Mouse (Mus musculus): Measurements from ENCODE around the gene Tbc1d14. TPM values are rescaled to one million over a fixed set of nuclear protein-coding genes. Genes with fewer than 3 reads are reported as not detected.

Gene Tbc1d14
- total and polyA plus RNA-seq, 3 experiments: 8.0 to 15.7 (median 13.1) TPM

DNA sequence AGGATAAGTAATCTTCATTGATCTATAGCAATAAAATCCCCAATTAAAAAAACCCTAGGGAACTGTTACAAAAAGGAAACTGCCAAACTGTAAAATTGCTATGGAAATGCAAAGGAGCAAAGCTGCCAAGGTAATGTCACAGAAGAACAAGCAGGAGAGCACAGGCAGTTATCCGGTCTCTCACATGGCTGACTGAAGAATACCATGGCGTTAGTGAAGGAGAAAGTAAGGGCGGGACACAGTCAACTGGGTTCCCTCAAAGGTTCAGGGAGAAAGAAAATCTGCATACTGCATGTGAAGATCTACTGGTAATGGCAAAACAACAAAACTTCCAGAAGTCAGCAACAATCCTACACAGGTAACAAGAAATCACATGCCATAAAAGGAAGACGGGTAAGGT lies 36.8 kb downstream of the Tbc1d14 start:
- no peaks in the 10 kb centered on the region for H3K9me3 ChIP-seq (replicated peaks)
- H3K4me3 ChIP-seq (ENCODE audit: low read depth, low read length): no peak overlapping the region
- peaks cover 10% of the 10 kb centered on the region for H3K36me3 ChIP-seq (replicated peaks)
- DNase-seq (ENCODE audit: low spot score): no peak
- no peaks in the 10 kb centered on the region for H3K4me1 ChIP-seq (ENCODE audit: insufficient read depth, low read depth, low read length)
- ATAC-seq (ENCODE audit: extremely low read depth, insufficient number of reproducible peaks, low FRiP score, poor library complexity, severe bottlenecking): no peak
- H3K27me3 ChIP-seq (ENCODE audit: insufficient read depth, low read length): no peaks in the 10 kb centered on the region
- TF ChIP-seq GATA1 (IDR thresholded peaks at IDR 0.05; ENCODE audit: borderline replicate concordance, low read length) (no peak), POLR2AphosphoS5 (IDR thresholded peaks at IDR 0.05; ENCODE audit: insufficient replicate concordance, low read depth, low read length) (no peak), CTCF (IDR thresholded peaks at IDR 0.05; ENCODE audit: low read depth, low read length) (no peak), TAL1 (conservative IDR thresholded peaks at IDR 0.05; ENCODE audit: low read depth, low read length) (no peak), GATA2 (IDR thresholded peaks at IDR 0.05; ENCODE audit: borderline replicate concordance, low read depth, low read length) (no peak)

DNA sequence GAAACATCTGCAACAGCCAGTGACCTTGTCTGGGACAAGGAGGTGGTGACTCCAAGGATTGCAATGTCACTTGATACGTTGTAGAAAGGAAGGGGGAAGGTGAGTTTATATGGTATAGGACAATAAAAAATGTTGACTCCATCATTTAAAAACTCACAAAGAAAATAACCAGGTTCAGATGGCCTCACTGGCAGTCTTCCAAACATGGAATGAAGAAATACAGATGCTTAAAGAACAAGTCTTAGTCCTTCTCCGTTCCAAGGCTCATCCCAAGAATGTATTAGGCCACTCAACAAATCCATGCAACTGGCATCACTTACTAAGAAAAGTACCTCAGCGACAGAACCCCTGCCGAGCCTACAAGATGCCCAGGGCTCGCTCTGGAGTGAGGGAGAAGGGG lies 38.6 kb downstream of the Tbc1d14 start:
- no peak for TF ChIP-seq POLR2AphosphoS5 (IDR thresholded peaks at IDR 0.05; ENCODE audit: insufficient replicate concordance, low read depth, low read length)
- no peak for TF ChIP-seq TAL1 (conservative IDR thresholded peaks at IDR 0.05; ENCODE audit: low read depth, low read length)
- no peak for TF ChIP-seq GATA1 (IDR thresholded peaks at IDR 0.05; ENCODE audit: borderline replicate concordance, low read length)
- no peak for TF ChIP-seq CTCF (IDR thresholded peaks at IDR 0.05; ENCODE audit: low read depth, low read length)
- TF ChIP-seq GATA2 (IDR thresholded peaks at IDR 0.05; ENCODE audit: borderline replicate concordance, low read depth, low read length): no peak
- DNase-seq (ENCODE audit: low spot score) (no peak), ATAC-seq (ENCODE audit: extremely low read depth, insufficient number of reproducible peaks, low FRiP score, poor library complexity, severe bottlenecking) (no peak)
- H3K36me3 ChIP-seq (replicated peaks): peaks cover 10% of the 10 kb centered on the region
- H3K4me3 ChIP-seq (ENCODE audit: low read depth, low read length): no peak overlapping the region
- no peaks in the 10 kb centered on the region for H3K9me3 ChIP-seq (replicated peaks)
- H3K27me3 ChIP-seq (ENCODE audit: insufficient read depth, low read length): no peaks in the 10 kb centered on the region; the same call in 1 of the 2 replicates
- peaks cover 6% of the 10 kb centered on the region for H3K4me1 ChIP-seq (ENCODE audit: insufficient read depth, low read depth, low read length)

DNA sequence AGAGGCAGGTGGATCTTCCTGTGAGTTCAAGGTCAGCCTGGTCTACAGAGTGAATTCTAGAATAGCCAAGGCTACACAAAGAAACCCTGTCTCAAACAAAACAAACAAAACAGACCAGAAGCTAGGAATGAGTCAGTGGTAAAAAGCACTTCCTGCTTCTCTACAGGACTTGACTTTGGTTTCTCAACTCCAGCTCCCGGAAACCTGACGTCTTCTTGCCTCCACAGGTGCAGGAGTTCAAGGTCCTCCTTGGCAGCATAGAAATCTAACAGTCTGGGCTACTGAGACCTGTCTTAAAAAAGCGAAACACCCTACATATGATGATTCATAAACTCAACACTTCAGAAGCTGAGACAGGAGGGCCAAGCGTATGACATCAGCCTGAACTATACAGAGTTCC lies 39.2 kb downstream of the Tbc1d14 start:
- H3K4me1 ChIP-seq (ENCODE audit: insufficient read depth, low read depth, low read length): peaks cover 12% of the 10 kb centered on the region
- no peak overlapping the region for H3K4me3 ChIP-seq (ENCODE audit: low read depth, low read length)
- DNase-seq (ENCODE audit: low spot score): no peak
- H3K9me3 ChIP-seq (replicated peaks): no peaks in the 10 kb centered on the region
- peaks cover 10% of the 10 kb centered on the region for H3K36me3 ChIP-seq (replicated peaks)
- H3K27me3 ChIP-seq (ENCODE audit: insufficient read depth, low read length): no peaks in the 10 kb centered on the region; the same call in 1 of the 2 replicates
- no peak for TF ChIP-seq CTCF (IDR thresholded peaks at IDR 0.05; ENCODE audit: low read depth, low read length)
- ATAC-seq (ENCODE audit: extremely low read depth, insufficient number of reproducible peaks, low FRiP score, poor library complexity, severe bottlenecking): no peak

DNA sequence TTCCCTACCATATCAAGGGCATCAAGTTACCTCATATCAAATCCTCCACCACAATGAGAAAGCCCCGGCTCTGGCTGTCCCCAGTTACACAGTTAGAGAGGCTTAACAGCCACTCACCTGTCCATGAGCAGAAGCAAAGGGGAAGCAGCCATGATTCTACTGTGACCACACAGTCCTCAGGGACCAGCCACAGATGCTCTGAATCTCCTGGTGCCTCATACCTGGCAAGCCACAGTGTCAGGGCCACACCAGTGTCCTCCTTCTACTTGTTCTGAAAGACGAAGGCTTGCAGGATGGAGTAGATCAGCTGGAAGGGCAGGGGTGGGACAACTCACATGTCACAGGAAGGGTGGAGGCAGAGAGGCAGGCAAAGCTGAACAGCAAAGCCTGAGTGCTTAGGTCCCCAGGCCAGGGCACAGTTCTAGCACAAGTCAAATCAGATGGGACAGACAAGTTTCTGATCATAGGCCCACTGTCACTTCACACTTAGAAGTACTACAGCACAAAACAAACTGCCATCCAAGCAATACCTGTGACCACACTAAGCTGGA lies 39.9 kb downstream of the Tbc1d14 start:
- H3K4me3 ChIP-seq (ENCODE audit: low read depth, low read length): no peak overlapping the region
- no peaks in the 10 kb centered on the region for H3K9me3 ChIP-seq (replicated peaks)
- TF ChIP-seq GATA2 (IDR thresholded peaks at IDR 0.05; ENCODE audit: borderline replicate concordance, low read depth, low read length) (no peak), POLR2AphosphoS5 (IDR thresholded peaks at IDR 0.05; ENCODE audit: insufficient replicate concordance, low read depth, low read length) (no peak), GATA1 (IDR thresholded peaks at IDR 0.05; ENCODE audit: borderline replicate concordance, low read length) (no peak), TAL1 (conservative IDR thresholded peaks at IDR 0.05; ENCODE audit: low read depth, low read length) (no peak), CTCF (IDR thresholded peaks at IDR 0.05; ENCODE audit: low read depth, low read length) (no peak)
- ATAC-seq (ENCODE audit: extremely low read depth, insufficient number of reproducible peaks, low FRiP score, poor library complexity, severe bottlenecking) (no peak), DNase-seq (ENCODE audit: low spot score) (no peak)
- peaks cover 15% of the 10 kb centered on the region for H3K4me1 ChIP-seq (ENCODE audit: insufficient read depth, low read depth, low read length)
- H3K27me3 ChIP-seq (ENCODE audit: insufficient read depth, low read length): no peaks in the 10 kb centered on the region; the same call in 1 of the 2 replicates
- H3K36me3 ChIP-seq (replicated peaks): peaks cover 10% of the 10 kb centered on the region

DNA sequence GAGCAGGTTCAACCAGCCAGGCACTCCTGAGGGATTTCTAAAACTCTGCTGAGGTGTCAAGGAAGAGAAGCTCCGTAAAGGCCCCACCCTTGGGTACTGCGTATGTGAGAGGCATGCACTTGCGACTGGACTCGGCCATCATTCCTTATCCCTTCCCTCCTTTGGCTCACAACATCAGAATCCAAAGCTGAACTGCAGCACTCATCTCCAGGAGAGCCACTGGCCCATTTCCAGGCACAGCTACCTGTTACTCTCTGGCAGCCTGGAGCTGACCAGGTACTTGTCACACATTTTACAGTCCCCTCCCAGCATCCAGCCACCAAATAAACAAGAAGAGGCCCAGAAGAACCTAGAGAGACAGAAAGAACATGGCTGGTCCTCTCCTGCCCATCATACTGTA lies 40.7 kb downstream of the Tbc1d14 start:
- ATAC-seq (ENCODE audit: extremely low read depth, insufficient number of reproducible peaks, low FRiP score, poor library complexity, severe bottlenecking): no peak
- peaks cover 15% of the 10 kb centered on the region for H3K4me1 ChIP-seq (ENCODE audit: insufficient read depth, low read depth, low read length)

DNA sequence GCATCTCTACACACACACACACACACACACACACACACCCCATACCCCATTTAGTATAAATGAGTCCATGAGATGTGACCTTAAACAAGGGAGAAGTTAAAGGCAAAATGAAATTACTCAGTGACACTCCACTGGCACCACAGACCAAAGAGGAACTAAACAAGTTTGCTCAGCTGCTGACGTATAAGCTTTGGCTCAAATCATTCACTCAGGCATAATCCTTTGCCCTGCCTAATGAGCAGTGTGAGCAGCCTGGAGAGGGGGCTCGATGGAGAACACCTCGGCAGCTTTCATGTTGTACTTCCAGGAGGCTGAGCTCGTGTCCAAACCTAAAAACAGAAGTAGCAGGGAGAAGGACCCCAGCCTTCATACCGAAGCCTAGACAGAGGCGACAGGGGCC lies 43.8 kb downstream of the Tbc1d14 start:
- peaks cover 7% of the 10 kb centered on the region for H3K36me3 ChIP-seq (replicated peaks)
- no peak overlapping the region for H3K4me3 ChIP-seq (ENCODE audit: low read depth, low read length)
- DNase-seq (ENCODE audit: low spot score): peak; percentile 10
- H3K4me1 ChIP-seq (ENCODE audit: insufficient read depth, low read depth, low read length): peaks cover 15% of the 10 kb centered on the region
- TF ChIP-seq GATA2 (IDR thresholded peaks at IDR 0.05; ENCODE audit: borderline replicate concordance, low read depth, low read length): no peak
- TF ChIP-seq GATA1 (IDR thresholded peaks at IDR 0.05; ENCODE audit: borderline replicate concordance, low read length): no peak
- no peak for ATAC-seq (ENCODE audit: extremely low read depth, insufficient number of reproducible peaks, low FRiP score, poor library complexity, severe bottlenecking)
- no peaks in the 10 kb centered on the region for H3K9me3 ChIP-seq (replicated peaks)
- H3K27me3 ChIP-seq (ENCODE audit: insufficient read depth, low read length): no peaks in the 10 kb centered on the region; the same call in 1 of the 2 replicates

More for the DNA sequence above, 40.7 kb downstream of the Tbc1d14 start:
- Histone ChIP-seq H3K4me3 (ENCODE audit: low read depth, low read length) (no peak overlapping the region), H3K9me3 (replicated peaks) (no peaks in the 10 kb centered on the region), H3K36me3 (replicated peaks) (peaks cover 9% of the 10 kb centered on the region), H3K27me3 (ENCODE audit: insufficient read depth, low read length) (no peaks in the 10 kb centered on the region; the same call in 1 of the 2 replicates)
- TF ChIP-seq GATA1 (IDR thresholded peaks at IDR 0.05; ENCODE audit: borderline replicate concordance, low read length): no peak
- DNase-seq (ENCODE audit: low spot score): no peak

DNA sequence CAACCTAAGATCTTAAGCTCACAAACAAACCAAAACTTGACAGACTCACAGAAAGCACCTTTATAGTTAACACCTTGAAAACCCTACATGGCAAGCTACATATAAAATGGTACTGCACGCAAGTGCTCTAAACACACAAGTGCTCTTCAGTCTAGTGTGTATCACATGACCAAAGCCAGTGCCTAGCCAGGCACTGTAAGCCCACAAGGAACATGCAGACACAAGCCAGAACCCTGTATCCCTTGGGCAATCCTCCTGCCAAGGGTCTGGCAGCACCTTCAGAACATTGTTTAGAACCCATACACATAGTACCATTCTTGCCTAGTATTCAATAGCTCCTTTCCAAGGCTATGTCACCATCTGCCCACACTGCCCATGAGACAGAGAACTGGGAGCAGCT lies 48.3 kb downstream of the Tbc1d14 start:
- TF ChIP-seq CTCF (IDR thresholded peaks at IDR 0.05; ENCODE audit: low read depth, low read length): no peak
- no peak for TF ChIP-seq GATA1 (IDR thresholded peaks at IDR 0.05; ENCODE audit: borderline replicate concordance, low read length)
- TF ChIP-seq POLR2AphosphoS5 (IDR thresholded peaks at IDR 0.05; ENCODE audit: insufficient replicate concordance, low read depth, low read length): no peak
- no peak for TF ChIP-seq GATA2 (IDR thresholded peaks at IDR 0.05; ENCODE audit: borderline replicate concordance, low read depth, low read length)
- no peak for TF ChIP-seq TAL1 (conservative IDR thresholded peaks at IDR 0.05; ENCODE audit: low read depth, low read length)
- Histone ChIP-seq H3K4me1 (ENCODE audit: insufficient read depth, low read depth, low read length) (peaks cover 12% of the 10 kb centered on the region), H3K4me3 (ENCODE audit: low read depth, low read length) (no peak overlapping the region), H3K36me3 (replicated peaks) (peaks cover 14% of the 10 kb centered on the region), H3K9me3 (replicated peaks) (no peaks in the 10 kb centered on the region), H3K27me3 (ENCODE audit: insufficient read depth, low read length) (no peaks in the 10 kb centered on the region)
- ATAC-seq (ENCODE audit: extremely low read depth, insufficient number of reproducible peaks, low FRiP score, poor library complexity, severe bottlenecking) (no peak), DNase-seq (ENCODE audit: low spot score) (no peak)

Measured in G1E (cell line).